Comparison of ENCODE assay signal across 15 mouse cellular contexts in the genomic region with DNA sequence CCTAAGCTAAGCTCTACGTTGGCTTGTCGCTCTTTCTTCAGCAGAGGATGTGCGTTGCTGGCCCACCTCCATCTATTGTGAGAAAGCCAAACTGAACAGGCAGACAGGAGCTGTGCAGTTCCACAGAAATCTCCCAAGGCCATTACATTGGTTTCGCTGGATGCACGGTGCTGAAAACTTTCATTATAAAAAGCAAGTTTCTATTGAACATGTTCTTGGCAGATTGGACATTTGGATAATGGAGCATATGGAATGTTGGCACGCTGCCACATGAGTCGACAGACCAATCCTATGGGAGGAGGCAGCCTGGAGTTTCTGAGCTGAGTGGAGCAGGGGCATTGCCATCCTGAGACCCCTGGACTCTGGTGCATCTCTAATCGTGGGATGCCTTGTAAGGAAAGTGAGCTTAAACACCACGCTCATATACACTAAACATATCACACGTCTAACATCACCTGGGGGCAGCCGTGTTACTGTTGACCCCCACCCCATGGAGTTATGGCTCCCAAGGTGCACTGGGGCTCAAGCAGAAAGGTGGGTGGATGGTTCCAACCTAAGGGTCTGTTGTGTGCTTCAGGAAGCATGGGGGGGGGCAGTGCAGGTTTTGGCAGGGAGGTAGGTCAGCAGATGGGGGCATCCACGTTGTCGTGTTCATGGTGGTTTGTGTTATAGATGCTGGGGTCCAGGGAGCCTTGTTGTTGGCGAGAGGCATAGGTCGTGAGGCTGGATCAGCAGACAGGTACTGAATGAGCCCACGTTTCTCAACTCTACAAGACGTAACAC. TPM values are rescaled to one million over a fixed set of nuclear protein-coding genes. Genes with fewer than 3 reads are reported as not detected.
A peak's percentile ranks its signal among the peaks of the same experiment; 100 is the strongest.
DNase-seq lines count a peak whose midpoint lies in the region; TF ChIP-seq lines count a peak whose summit lies in the region.
"Had no signal": no experiment of that assay in that cellular context is flagged by ENCODE, and none has a peak within 500 bp of the region (broad histone marks: within the 10 kb centered on the region; RNA-seq: fewer than 3 reads in every experiment).

No protein-coding gene starts in this region.

- no peak overlapping the region for H3K4me3 ChIP-seq in left cerebral cortex, adult 2 months
- H3K4me3 ChIP-seq: intestine, embryonic 15.5 days had no signal

- H3K27ac ChIP-seq in left cerebral cortex, adult 2 months, result no peak overlapping the region
- H3K27ac ChIP-seq: intestine, embryonic 15.5 days had no signal

- intact Hi-C loops in left cerebral cortex, postnatal 4 days (cut with DNase I), result no loop called here
- intact Hi-C loops in left cerebral cortex, adult 2 months (cut with DNase I), result no loop called here

- TF ChIP-seq CTCF in left cerebral cortex, adult 2 months (IDR thresholded peaks at IDR 0.05), result no peak

- peak; percentile 49 to 55 for DNase-seq in cerebellum, postnatal 14 days
- DNase-seq in cerebellum, adult 8-10 months, result no peak
- peak; percentile 72 for DNase-seq in left cerebral cortex, postnatal 4 days
- no peak for DNase-seq in left cerebral cortex, adult 2 months (ENCODE audit: extremely low spot score in 1 of 2, low spot score in 2 of 2)
- peak; percentile 22 for DNase-seq in right cerebral cortex, postnatal 14 days
- no peak for DNase-seq in right cerebral cortex, adult 18-20 months
- DNase-seq in testis, postnatal 14 days (ENCODE audit: low spot score), result peak; percentile 42
- DNase-seq in gastrocnemius, postnatal 10 days, result no peak
- DNase-seq: gastrocnemius, postnatal 14 days; spleen, adult 18-20 months had no signal

RNA-seq across cellular contexts. Expression of a gene that starts 35.1 kb away (rescaled TPM):
- total RNA-seq in left cerebral cortex, postnatal 4 days (2021), result not detected
- not detected for total RNA-seq in left cerebral cortex, adult 2 months (2021)
- not detected for total RNA-seq in gastrocnemius, postnatal 10 days (2021)
- total RNA-seq: common myeloid progenitor, adult 5-6 weeks; gastrocnemius, postnatal 14 days; layer of hippocampus, adult 18-20 months; left cerebral cortex, postnatal 14 days; megakaryocyte-erythroid progenitor cell, adult 5-6 weeks had no signal

Comparison
In these comparisons a context has a peak if more than half of its experiments do, and no peak if none do; other contexts are left out.
1. DNase-seq: peak in cerebellum, postnatal 14 days (2 of 2), left cerebral cortex, postnatal 4 days (single experiment), right cerebral cortex, postnatal 14 days (single experiment) and testis, postnatal 14 days (single experiment); none in cerebellum, adult 8-10 months (single experiment), left cerebral cortex, adult 2 months (0 of 2), right cerebral cortex, adult 18-20 months (single experiment) and gastrocnemius, postnatal 10 days (single experiment).